Mouse (Mus musculus) adipose tissue, adult 10 weeks (tissue): ENCODE measurements around the gene Olfr837. TPM values are rescaled to one million over a fixed set of nuclear protein-coding genes. Genes with fewer than 3 reads are reported as not detected.

Source experiments
- polyA plus RNA-seq: library from polyadenylated mRNA; stranded (reverse); fragments of 350-450 nt; fragmentation: Illumina TruSeq; extraction: RNeasy Lipid Tissue Mini Kit (QIAGEN cat#74804); gene quantifications from one replicate; pipeline ENCODE4 v1.2.3, GENCODE M21; 2014; ENCODE audit warnings: low read depth, low replicate concordance

Gene Olfr837
- not detected for polyA plus RNA-seq

DNA sequence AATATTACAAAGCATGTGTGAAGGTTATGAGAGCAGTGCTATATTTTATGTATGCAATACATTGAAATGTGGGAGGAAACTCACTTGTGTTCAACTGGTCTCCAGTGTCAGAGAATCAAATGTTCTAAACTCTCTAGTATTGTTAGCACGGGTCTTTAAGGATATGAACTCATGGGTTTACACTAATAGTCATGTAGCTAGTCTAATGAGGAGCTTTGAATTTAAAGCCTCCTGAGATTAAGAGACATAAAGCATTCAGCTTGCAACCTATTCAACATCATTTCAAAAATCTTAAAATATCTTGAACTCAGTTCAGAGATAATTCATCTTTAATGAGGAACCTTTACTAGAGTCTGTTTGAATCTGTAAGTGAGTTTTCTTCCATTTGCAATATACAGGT, at the start of gene Olfr837:
Gene Olfr837 (plus strand): TSS at position 301 of the 400 bp plus-strand sequence.

DNA sequence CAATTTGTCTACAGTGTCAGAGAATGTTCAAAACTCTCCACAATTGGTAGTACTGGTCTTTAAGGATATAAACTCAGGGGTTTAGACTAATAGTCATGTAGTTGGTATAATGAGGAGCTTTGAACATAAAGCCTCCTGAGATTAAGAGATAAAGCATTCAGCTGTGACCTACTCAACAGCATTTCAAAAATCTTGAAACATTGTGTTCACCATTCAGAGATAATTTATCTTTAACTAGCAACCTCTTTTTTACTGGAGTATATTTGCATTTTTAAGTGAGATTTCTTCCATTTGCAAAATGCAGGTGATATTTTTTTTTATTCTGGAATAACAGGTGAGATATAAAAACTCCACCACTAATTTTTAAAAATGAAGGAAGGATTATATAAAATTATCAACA, 16.0 kb upstream of the Olfr837 start, which contains the start of gene Olfr836:
Gene Olfr836 (plus strand): TSS at position 301 of the 400 bp plus-strand sequence.

DNA sequence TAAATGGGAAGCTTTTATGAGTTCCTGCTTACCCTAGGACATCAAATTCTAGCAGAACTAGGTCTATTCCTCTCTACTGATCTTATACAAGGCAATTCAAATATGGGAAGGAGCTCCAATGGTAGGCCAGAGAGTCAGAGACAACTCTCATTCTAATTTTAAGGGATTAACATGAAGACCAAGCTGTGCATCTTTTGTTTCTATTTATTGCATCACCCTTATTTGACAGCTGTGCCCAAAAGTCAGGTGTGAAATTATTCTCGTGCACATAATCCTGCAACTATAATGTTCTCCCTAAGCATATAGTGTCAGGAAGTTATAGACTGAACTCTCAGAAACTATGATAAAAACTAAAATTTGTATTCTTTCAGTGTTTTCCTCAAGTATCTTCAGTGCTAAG, 41.1 kb downstream of the Olfr837 start, which contains the start of gene Olfr839-ps1:
Gene Olfr839-ps1 (minus strand): TSS at position 101 of the 400 bp plus-strand sequence.

Other genes starting within 250 kb of the Olfr837 start
- not detected for gene Olfr832, start 199.2 kb upstream of the Olfr837 start, polyA plus RNA-seq
- gene Olfr834, start 148.3 kb upstream of the Olfr837 start, polyA plus RNA-seq: not detected
- not detected for gene Olfr835, start 103.6 kb upstream of the Olfr837 start, polyA plus RNA-seq
- gene Olfr836, start 15.9 kb upstream of the Olfr837 start, polyA plus RNA-seq: not detected
- gene Olfr839-ps1, start 41.0 kb downstream of the Olfr837 start, polyA plus RNA-seq: not detected
- not detected for gene Olfr843, start 115.7 kb downstream of the Olfr837 start, polyA plus RNA-seq
- gene Olfr844, start 180.0 kb downstream of the Olfr837 start, polyA plus RNA-seq: not detected
- gene Olfr845, start 200.1 kb downstream of the Olfr837 start, polyA plus RNA-seq: not detected
- not detected for gene Olfr846, start 227.7 kb downstream of the Olfr837 start, polyA plus RNA-seq
- gene Olfr847, start 242.4 kb downstream of the Olfr837 start, polyA plus RNA-seq: not detected